Mouse (Mus musculus): ENCODE data around the gene Pgf. TPM values are rescaled to one million over a fixed set of nuclear protein-coding genes. Genes with fewer than 3 reads are reported as not detected.
A peak's percentile ranks its signal among the peaks of the same experiment; 100 is the strongest.

Gene Pgf
- polyA plus RNA-seq, 1 experiment from 2014 or later, result 13.4 TPM

GRCm38 (mm10) chr12:85175087-85175675, 2.4 kb downstream of the Pgf start:
- H3K4me2 ChIP-seq (ENCODE audit: low read depth, severe bottlenecking), result peak overlapping the region; percentile 64
- H3K9ac ChIP-seq (ENCODE audit: low read length), result peak overlapping the region; percentile 41; the same call in 1 of the 2 replicates
- DNase-seq (ENCODE audit: low spot score), result peak; percentile 46
- WGBS, result 14% methylated on average over 16 of the region's 16 CpGs
- H3K9me3 ChIP-seq (ENCODE audit: control insufficient read depth, low read length), result no peaks in the 10 kb centered on the region
- peak overlapping the region; percentile 31 for H3K4me3 ChIP-seq (ENCODE audit: low read depth, low read length)
- ATAC-seq (ENCODE audit: insufficient number of reproducible peaks, low FRiP score, low TSS enrichment, low read depth), result no peak; the same call in 1 of the 2 replicates
- no peaks in the 10 kb centered on the region for H3K27me3 ChIP-seq (ENCODE audit: control insufficient read depth, insufficient read depth, low read length)
- peaks cover 27% of the 10 kb centered on the region for H3K4me1 ChIP-seq (ENCODE audit: control insufficient read depth, insufficient read depth, low read length)
- H3K27ac ChIP-seq (replicated peaks; ENCODE audit: low read depth, low read length), result peak overlapping the region; percentile 66; the same call in 1 of the 2 replicates
- no peaks in the 10 kb centered on the region for H3K36me3 ChIP-seq (ENCODE audit: control insufficient read depth, insufficient read depth, low read length)

DNA sequence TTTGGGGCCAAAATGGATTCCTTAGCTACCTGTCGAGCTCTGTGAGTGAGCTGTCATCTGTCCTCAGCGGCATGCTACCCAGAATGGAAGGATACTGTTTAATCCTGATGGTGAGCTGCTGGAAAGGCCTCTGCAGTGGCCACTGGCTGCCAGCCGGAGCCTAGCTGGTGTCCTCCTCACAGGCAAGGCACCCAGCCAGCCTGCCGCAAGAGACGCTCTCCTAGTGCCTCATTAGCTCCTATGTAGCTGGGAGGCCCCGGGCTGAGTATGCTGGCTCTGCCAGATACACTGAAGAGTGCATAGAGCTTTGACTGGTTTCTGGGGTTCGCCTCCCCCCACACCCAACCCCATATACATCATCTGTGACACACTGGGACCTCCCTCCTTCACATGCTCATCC, 3.6 kb downstream of the Pgf start:
- Histone ChIP-seq H3K4me1 (ENCODE audit: control insufficient read depth, insufficient read depth, low read length) (peaks cover 27% of the 10 kb centered on the region), H3K9me3 (ENCODE audit: control insufficient read depth, low read length) (no peaks in the 10 kb centered on the region), H3K4me3 (ENCODE audit: low read depth, low read length) (no peak overlapping the region), H3K36me3 (ENCODE audit: control insufficient read depth, insufficient read depth, low read length) (no peaks in the 10 kb centered on the region), H3K27me3 (ENCODE audit: control insufficient read depth, insufficient read depth, low read length) (no peaks in the 10 kb centered on the region), H3K4me2 (ENCODE audit: low read depth, severe bottlenecking) (no peak overlapping the region), H3K27ac (replicated peaks; ENCODE audit: low read depth, low read length) (no peak overlapping the region), H3K9ac (ENCODE audit: low read length) (no peak overlapping the region)
- DNase-seq (ENCODE audit: low spot score) (no peak), ATAC-seq (ENCODE audit: insufficient number of reproducible peaks, low FRiP score, low TSS enrichment, low read depth) (no peak)
- 61% methylated on average over 7 of the region's 7 CpGs for WGBS

DNA sequence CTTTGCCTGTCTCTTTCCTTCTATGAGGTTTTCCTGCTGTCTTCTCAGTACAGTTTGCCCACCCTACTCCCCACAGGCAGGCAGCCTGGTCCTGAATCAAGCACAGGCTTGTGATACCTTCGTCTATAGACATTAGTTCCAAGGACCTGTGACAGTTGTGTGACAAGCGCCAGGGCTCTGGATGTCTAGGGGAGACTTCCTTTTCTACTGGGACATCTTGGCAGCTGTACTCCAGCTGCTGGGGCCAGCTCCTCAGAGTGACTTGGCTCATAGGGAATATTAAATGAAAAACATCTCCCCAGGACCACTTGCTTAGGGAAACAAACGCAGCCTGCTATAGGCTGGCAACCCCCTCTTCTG, 6.7 kb downstream of the Pgf start:
- Histone ChIP-seq H3K4me2 (ENCODE audit: low read depth, severe bottlenecking) (no peak overlapping the region), H3K27me3 (ENCODE audit: control insufficient read depth, insufficient read depth, low read length) (no peaks in the 10 kb centered on the region), H3K9me3 (ENCODE audit: control insufficient read depth, low read length) (no peaks in the 10 kb centered on the region), H3K27ac (replicated peaks; ENCODE audit: low read depth, low read length) (no peak overlapping the region), H3K9ac (ENCODE audit: low read length) (no peak overlapping the region), H3K36me3 (ENCODE audit: control insufficient read depth, insufficient read depth, low read length) (no peaks in the 10 kb centered on the region), H3K4me1 (ENCODE audit: control insufficient read depth, insufficient read depth, low read length) (peaks cover 11% of the 10 kb centered on the region), H3K4me3 (ENCODE audit: low read depth, low read length) (no peak overlapping the region)
- ATAC-seq (ENCODE audit: insufficient number of reproducible peaks, low FRiP score, low TSS enrichment, low read depth), result no peak
- WGBS, result 74% methylated on average over 3 of the region's 3 CpGs
- no peak for DNase-seq (ENCODE audit: low spot score)

- Histone ChIP-seq H3K27me3 (ENCODE audit: control insufficient read depth, insufficient read depth, low read length) (no peaks in the 10 kb centered on the region), H3K27ac (replicated peaks; ENCODE audit: low read depth, low read length) (no peak overlapping the region), H3K4me1 (ENCODE audit: control insufficient read depth, insufficient read depth, low read length) (peaks cover 6% of the 10 kb centered on the region), H3K9me3 (ENCODE audit: control insufficient read depth, low read length) (no peaks in the 10 kb centered on the region), H3K4me2 (ENCODE audit: low read depth, severe bottlenecking) (no peak overlapping the region), H3K4me3 (ENCODE audit: low read depth, low read length) (no peak overlapping the region), H3K36me3 (ENCODE audit: control insufficient read depth, insufficient read depth, low read length) (no peaks in the 10 kb centered on the region), H3K9ac (ENCODE audit: low read length) (no peak overlapping the region)
- 86% methylated on average over 11 of the region's 11 CpGs for WGBS
- DNase-seq (ENCODE audit: low spot score) (no peak), ATAC-seq (ENCODE audit: insufficient number of reproducible peaks, low FRiP score, low TSS enrichment, low read depth) (no peak)
Measured at GRCm38 (mm10) chr12:85170284-85170947, 7.2 kb downstream of the Pgf start.

DNA sequence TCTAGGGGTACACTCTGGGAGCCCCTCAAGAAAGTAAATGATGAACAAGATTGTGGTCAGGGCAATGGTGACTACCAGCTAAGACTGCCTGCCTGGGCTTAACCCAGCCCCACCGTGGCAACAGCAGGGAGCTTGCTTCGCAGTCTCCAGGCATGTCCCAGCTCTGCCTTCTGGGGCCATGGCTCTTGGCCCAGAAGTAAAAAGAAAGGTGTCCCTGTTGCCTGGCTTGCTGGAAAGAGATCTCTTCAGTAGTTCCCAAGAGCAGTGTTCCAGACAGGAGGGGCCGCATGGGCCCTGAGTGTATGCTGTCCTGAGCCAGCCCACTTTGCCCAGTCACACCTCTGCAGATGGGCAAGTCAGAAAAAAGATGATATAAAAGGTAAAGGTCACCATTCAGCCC, 7.7 kb downstream of the Pgf start:
- DNase-seq (ENCODE audit: low spot score) (no peak), ATAC-seq (ENCODE audit: insufficient number of reproducible peaks, low FRiP score, low TSS enrichment, low read depth) (no peak)
- H3K4me3 ChIP-seq (ENCODE audit: low read depth, low read length), result no peak overlapping the region
- H3K4me1 ChIP-seq (ENCODE audit: control insufficient read depth, insufficient read depth, low read length), result peaks cover under 1% of the 10 kb centered on the region
- no peak overlapping the region for H3K9ac ChIP-seq (ENCODE audit: low read length)
- no peaks in the 10 kb centered on the region for H3K36me3 ChIP-seq (ENCODE audit: control insufficient read depth, insufficient read depth, low read length)
- H3K27ac ChIP-seq (replicated peaks; ENCODE audit: low read depth, low read length), result no peak overlapping the region
- no peaks in the 10 kb centered on the region for H3K27me3 ChIP-seq (ENCODE audit: control insufficient read depth, insufficient read depth, low read length)
- no peaks in the 10 kb centered on the region for H3K9me3 ChIP-seq (ENCODE audit: control insufficient read depth, low read length)
- no peak overlapping the region for H3K4me2 ChIP-seq (ENCODE audit: low read depth, severe bottlenecking)
- WGBS, result 55% methylated on average over 3 of the region's 3 CpGs

DNA sequence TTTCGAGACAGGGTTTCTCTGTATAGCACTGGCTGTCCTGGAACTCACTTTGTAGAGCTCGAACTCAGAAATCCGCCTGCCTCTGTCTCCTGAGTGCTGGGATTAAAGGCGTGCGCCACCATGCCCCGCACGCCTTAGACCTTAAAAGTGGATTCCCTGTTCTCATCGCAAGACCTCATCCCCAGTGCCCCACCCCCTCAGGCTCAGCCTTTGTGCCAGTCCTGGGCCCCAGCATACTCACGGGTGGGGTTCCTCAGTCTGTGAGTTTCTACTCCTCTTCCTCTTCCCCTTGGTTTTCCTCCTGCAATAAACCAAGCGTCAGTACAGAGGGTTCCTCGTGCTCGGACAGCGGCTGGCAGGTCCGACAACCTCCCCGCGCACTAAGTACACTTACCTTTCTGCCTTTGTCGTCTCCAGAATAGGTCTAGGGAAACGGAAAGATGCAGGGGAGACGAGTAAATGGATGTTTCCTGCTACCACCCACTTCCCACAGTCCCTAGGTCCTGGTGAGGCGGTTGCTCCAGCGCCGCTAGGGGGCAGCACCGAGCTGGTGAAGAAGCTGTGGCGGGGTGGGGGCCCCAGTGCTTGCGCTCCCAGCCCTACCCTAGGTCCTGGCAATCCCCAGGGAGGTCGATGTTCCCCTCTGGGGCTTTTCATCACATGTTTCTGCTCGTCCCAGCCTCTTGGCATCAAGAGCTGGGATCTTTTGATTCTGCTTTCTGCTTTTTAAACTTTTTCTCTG, 8.3 kb downstream of the Pgf start:
- H3K4me3 ChIP-seq (ENCODE audit: low read depth, low read length), result no peak overlapping the region
- H3K4me2 ChIP-seq (ENCODE audit: low read depth, severe bottlenecking), result no peak overlapping the region
- peak; percentile 75; the same call in 1 of the 2 replicates for ATAC-seq (ENCODE audit: insufficient number of reproducible peaks, low FRiP score, low TSS enrichment, low read depth)
- 27% methylated on average over 27 of the region's 27 CpGs for WGBS
- no peak overlapping the region for H3K9ac ChIP-seq (ENCODE audit: low read length)
- H3K27me3 ChIP-seq (ENCODE audit: control insufficient read depth, insufficient read depth, low read length), result no peaks in the 10 kb centered on the region
- no peak overlapping the region for H3K27ac ChIP-seq (replicated peaks; ENCODE audit: low read depth, low read length)
- no peaks in the 10 kb centered on the region for H3K4me1 ChIP-seq (ENCODE audit: control insufficient read depth, insufficient read depth, low read length)
- peak; percentile 90 for DNase-seq (ENCODE audit: low spot score)
- H3K9me3 ChIP-seq (ENCODE audit: control insufficient read depth, low read length), result no peaks in the 10 kb centered on the region
- no peaks in the 10 kb centered on the region for H3K36me3 ChIP-seq (ENCODE audit: control insufficient read depth, insufficient read depth, low read length)

GRCm38 (mm10) chr12:85166631-85167030, 11.0 kb downstream of the Pgf start:
- H3K9ac ChIP-seq (ENCODE audit: low read length), result no peak overlapping the region
- no peak overlapping the region for H3K4me3 ChIP-seq (ENCODE audit: low read depth, low read length)
- H3K9me3 ChIP-seq (ENCODE audit: control insufficient read depth, low read length), result no peaks in the 10 kb centered on the region
- ATAC-seq (ENCODE audit: insufficient number of reproducible peaks, low FRiP score, low TSS enrichment, low read depth) (no peak), DNase-seq (ENCODE audit: low spot score) (no peak)
- 89% methylated on average over 9 of the region's 9 CpGs for WGBS
- H3K27me3 ChIP-seq (ENCODE audit: control insufficient read depth, insufficient read depth, low read length), result no peaks in the 10 kb centered on the region
- no peak overlapping the region for H3K27ac ChIP-seq (replicated peaks; ENCODE audit: low read depth, low read length)
- no peak overlapping the region for H3K4me2 ChIP-seq (ENCODE audit: low read depth, severe bottlenecking)
- H3K4me1 ChIP-seq (ENCODE audit: control insufficient read depth, insufficient read depth, low read length), result no peaks in the 10 kb centered on the region
- H3K36me3 ChIP-seq (ENCODE audit: control insufficient read depth, insufficient read depth, low read length), result no peaks in the 10 kb centered on the region

DNA sequence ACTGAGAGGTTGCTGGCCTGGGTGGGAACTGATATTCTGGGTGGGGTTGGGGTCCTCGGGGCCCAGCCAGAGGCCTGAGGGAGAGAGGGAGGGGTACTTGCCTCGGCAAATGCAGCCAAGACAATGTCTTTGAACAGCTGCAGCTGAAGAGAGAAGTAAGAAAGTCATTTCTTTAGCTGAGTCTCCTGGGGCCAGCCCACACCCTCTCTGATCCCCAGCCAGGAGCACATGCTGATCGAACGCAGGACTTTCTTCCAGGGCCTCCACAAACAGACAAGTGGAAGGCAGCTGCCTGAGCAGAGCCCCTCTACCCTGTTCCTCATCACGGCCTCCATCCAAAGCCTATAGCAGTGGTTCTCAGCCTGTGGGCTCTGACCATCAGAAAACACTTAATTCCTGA, 12.6 kb downstream of the Pgf start:
- ATAC-seq (ENCODE audit: insufficient number of reproducible peaks, low FRiP score, low TSS enrichment, low read depth), result no peak
- no peak for DNase-seq (ENCODE audit: low spot score)
- H3K4me2 ChIP-seq (ENCODE audit: low read depth, severe bottlenecking), result no peak overlapping the region
- H3K27ac ChIP-seq (replicated peaks; ENCODE audit: low read depth, low read length), result no peak overlapping the region
- no peak overlapping the region for H3K4me3 ChIP-seq (ENCODE audit: low read depth, low read length)
- no peak overlapping the region for H3K9ac ChIP-seq (ENCODE audit: low read length)
- no peaks in the 10 kb centered on the region for H3K27me3 ChIP-seq (ENCODE audit: control insufficient read depth, insufficient read depth, low read length)
- no peaks in the 10 kb centered on the region for H3K9me3 ChIP-seq (ENCODE audit: control insufficient read depth, low read length)
- H3K4me1 ChIP-seq (ENCODE audit: control insufficient read depth, insufficient read depth, low read length), result no peaks in the 10 kb centered on the region
- 93% methylated on average over 5 of the region's 5 CpGs for WGBS
- H3K36me3 ChIP-seq (ENCODE audit: control insufficient read depth, insufficient read depth, low read length), result no peaks in the 10 kb centered on the region
